Mouse (Mus musculus): ENCODE measurements around the gene Snrpd3. TPM values are rescaled to one million over a fixed set of nuclear protein-coding genes. Genes with fewer than 3 reads are reported as not detected.
"Not testable (repeated sequence)": the region's sequence is repeated elsewhere in the genome, so short reads cannot be mapped to it uniquely, and the experiment has no call there.

Gene Snrpd3
- polyA plus RNA-seq, 1 experiment from 2014 or later, result 96.6 TPM

DNA sequence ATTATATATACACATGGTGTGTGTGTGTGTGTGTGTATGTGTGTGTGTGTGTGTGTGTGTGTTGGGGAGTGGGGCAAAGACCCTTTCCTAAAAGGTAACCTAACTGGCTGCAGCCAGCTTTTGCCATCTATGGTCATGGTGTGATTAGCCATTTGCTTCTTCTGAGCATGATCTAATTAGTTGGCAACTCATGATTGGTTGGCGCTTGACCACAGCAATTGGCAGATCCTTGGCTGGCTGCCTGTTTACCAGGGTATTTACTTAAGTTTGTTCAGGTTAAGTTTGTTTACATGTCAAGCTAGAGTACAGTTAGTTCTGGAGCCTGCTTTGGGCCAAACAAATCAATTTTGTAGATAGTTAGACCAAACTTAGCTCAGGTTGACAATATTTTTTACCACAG, 15.7 kb upstream of the Snrpd3 start:
- no peak overlapping the region for H3K27ac ChIP-seq (replicated peaks)
- no peak overlapping the region for H3K4me2 ChIP-seq
- H3K9ac ChIP-seq, result no peak overlapping the region
- peaks cover 2% of the 10 kb centered on the region; the same call in 1 of the 2 replicates for H3K9me3 ChIP-seq
- H3K27me3 ChIP-seq (replicated peaks), result no peaks in the 10 kb centered on the region
- no peak for ATAC-seq (ENCODE audit: extremely low read depth, insufficient number of reproducible peaks, low FRiP score, low TSS enrichment)
- H3K36me3 ChIP-seq, result peaks cover 23% of the 10 kb centered on the region
- 92% methylated on average over 1 of the region's 1 CpGs for WGBS
- H3K4me3 ChIP-seq, result no peak overlapping the region
- peaks cover 10% of the 10 kb centered on the region for H3K4me1 ChIP-seq

DNA sequence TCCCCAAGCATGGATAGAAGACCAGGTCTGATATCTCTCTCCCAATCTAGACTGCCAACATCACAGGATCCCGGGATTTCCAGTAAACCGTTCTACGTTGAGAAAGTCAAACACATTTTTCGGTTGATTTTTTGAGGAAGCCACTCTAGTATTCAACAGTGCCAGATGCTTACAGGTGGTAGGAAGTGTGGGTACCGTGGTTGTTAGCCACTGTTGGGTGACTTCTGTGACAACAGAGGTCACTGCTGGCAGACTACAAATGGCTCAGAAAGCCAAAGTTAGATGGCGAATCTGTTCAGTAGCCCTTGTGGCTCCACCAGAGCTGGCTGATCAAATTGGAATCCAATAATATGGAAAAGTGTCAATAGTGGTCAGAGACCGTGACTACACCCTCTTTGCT, 13.7 kb upstream of the Snrpd3 start:
- no peak overlapping the region for H3K4me3 ChIP-seq
- no peak for ATAC-seq (ENCODE audit: extremely low read depth, insufficient number of reproducible peaks, low FRiP score, low TSS enrichment)

DNA sequence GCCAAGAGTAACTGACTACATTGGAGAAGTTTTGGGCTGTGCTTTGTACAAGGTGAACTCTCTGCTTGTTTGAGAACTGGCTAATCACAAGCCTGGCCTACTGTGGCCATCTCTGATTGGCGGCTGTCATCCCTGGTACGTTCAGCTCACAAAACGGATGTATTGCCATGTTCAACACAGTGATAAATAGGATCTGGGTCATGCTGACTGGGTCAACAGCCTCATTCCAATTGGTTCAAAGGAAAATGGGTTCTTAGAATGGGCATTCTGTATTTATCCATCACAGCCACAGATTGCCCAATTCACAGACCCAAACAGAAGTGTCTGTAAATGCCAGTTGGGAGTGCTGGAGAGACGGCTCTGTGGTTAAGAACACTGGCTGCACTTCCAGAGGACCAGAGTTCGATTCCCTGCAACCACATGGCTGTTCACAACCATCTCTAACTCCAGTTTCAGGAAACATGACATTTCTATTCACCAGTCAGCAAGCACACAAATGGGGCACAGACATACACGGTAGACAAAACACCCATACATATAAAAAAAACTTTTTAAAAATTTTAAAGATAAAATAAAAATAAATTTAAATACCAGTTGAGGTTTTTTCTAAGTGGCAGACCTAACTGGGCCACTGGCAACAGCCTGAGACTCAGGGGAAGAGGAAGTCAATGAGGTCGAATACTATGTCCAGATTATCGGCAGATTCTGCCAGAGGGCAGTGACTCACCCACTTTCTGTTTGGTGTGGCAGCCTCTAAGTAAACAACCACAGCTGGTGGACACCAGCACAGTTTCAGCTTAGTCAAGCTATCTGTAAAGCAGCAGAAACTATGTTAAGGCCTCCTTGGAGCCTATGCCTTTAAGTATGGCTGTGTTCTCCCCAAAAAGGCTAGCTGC, 12.9 kb upstream of the Snrpd3 start:
- no peak for ATAC-seq (ENCODE audit: extremely low read depth, insufficient number of reproducible peaks, low FRiP score, low TSS enrichment)
- Histone ChIP-seq H3K9ac (no peak overlapping the region), H3K27me3 (replicated peaks) (no peaks in the 10 kb centered on the region), H3K4me2 (no peak overlapping the region), H3K4me3 (no peak overlapping the region), H3K36me3 (peaks cover 51% of the 10 kb centered on the region), H3K27ac (replicated peaks) (no peak overlapping the region), H3K9me3 (peaks cover 2% of the 10 kb centered on the region; the same call in 1 of the 2 replicates), H3K4me1 (peaks cover 10% of the 10 kb centered on the region)
- WGBS, result 81% methylated on average over 8 of the region's 8 CpGs

More for the DNA sequence above, 13.7 kb upstream of the Snrpd3 start:
- Histone ChIP-seq H3K4me1 (peaks cover 10% of the 10 kb centered on the region), H3K27ac (replicated peaks) (no peak overlapping the region), H3K4me2 (no peak overlapping the region), H3K27me3 (replicated peaks) (no peaks in the 10 kb centered on the region), H3K36me3 (peaks cover 43% of the 10 kb centered on the region), H3K9me3 (peaks cover 2% of the 10 kb centered on the region; the same call in 1 of the 2 replicates), H3K9ac (no peak overlapping the region)
- WGBS, result 89% methylated on average over 7 of the region's 7 CpGs

DNA sequence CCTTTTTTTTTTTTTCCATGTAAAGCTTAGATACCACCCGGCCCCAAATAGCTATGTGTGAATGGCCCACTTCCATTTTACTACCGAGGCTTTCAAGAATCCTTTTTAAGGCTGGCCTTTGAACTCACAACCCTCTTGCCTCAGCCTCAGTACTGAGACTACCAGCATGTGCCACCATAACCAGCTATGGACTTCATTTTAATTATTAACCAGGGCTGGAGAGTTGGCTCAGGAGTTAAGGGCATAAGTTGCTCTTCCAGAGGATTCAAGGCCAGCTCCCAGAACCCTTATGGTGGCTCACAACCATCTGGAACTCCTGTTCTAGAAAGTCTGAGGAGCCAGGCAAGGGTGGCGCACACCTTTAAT, 12.2 kb upstream of the Snrpd3 start:
- Histone ChIP-seq H3K9me3 (peaks cover 2% of the 10 kb centered on the region; the same call in 1 of the 2 replicates), H3K27me3 (replicated peaks) (no peaks in the 10 kb centered on the region), H3K4me1 (peaks cover 6% of the 10 kb centered on the region), H3K4me2 (no peak overlapping the region), H3K4me3 (no peak overlapping the region), H3K27ac (replicated peaks) (no peak overlapping the region), H3K36me3 (peaks cover 57% of the 10 kb centered on the region), H3K9ac (no peak overlapping the region)
- WGBS, result 70% methylated on average over 3 of the region's 3 CpGs
- ATAC-seq (ENCODE audit: extremely low read depth, insufficient number of reproducible peaks, low FRiP score, low TSS enrichment), result no peak

DNA sequence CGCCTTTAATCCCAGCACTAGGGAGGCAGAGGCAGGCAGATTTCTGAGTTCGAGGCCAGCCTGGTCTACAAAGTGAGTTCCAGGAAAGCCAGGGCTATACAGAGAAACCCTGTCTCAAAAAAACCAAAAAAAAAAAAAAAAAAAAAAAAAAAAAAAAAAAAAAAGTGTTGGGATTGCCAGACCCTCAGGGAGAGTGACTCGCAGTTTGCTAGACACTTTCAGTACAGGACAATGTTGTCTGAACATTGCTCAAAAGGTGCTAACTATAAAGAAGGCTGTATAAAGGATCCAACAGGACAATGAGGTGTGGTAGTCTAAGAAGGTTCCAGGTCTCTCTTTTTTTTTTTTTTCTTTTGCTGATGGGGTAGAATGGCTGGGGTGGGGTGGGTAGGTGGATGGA, 11.4 kb upstream of the Snrpd3 start:
- H3K4me3 ChIP-seq; H3K9me3 ChIP-seq; H3K4me2 ChIP-seq; ATAC-seq (ENCODE audit: extremely low read depth, insufficient number of reproducible peaks, low FRiP score, low TSS enrichment); H3K27ac ChIP-seq (replicated peaks); H3K4me1 ChIP-seq; H3K27me3 ChIP-seq (replicated peaks); H3K9ac ChIP-seq: not testable (repeated sequence)
- 93% methylated on average over 3 of the region's 3 CpGs for WGBS
- H3K36me3 ChIP-seq, result peaks cover 65% of the 10 kb centered on the region

DNA sequence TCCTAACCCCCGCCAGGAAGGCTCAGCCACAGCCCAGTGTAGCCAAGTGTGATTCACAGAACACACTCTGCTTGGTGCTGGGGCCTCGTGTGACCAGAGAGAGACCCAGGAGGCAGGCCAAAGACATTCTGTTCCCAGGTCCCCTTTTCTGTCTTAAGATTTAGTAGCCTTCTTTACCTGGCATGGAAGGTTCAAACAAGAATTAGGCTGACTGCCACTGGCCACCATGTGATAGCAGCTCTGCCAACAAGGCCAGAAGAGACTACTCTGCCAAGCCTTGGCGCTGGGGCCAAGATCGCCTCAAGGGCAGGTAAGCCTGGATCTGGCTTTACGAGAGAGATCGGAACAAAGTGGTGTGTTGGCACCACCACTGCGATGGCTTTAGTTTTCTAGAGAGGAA, 6.9 kb upstream of the Snrpd3 start:
- no peak overlapping the region for H3K4me2 ChIP-seq
- peaks cover 63% of the 10 kb centered on the region for H3K36me3 ChIP-seq
- peaks cover 21% of the 10 kb centered on the region for H3K4me1 ChIP-seq
- ATAC-seq (ENCODE audit: extremely low read depth, insufficient number of reproducible peaks, low FRiP score, low TSS enrichment), result no peak
- no peak overlapping the region for H3K27ac ChIP-seq (replicated peaks)
- H3K4me3 ChIP-seq, result no peak overlapping the region
- no peak overlapping the region for H3K9ac ChIP-seq
- H3K27me3 ChIP-seq (replicated peaks), result no peaks in the 10 kb centered on the region
- H3K9me3 ChIP-seq, result no peaks in the 10 kb centered on the region
- WGBS, result 85% methylated on average over 7 of the region's 7 CpGs

DNA sequence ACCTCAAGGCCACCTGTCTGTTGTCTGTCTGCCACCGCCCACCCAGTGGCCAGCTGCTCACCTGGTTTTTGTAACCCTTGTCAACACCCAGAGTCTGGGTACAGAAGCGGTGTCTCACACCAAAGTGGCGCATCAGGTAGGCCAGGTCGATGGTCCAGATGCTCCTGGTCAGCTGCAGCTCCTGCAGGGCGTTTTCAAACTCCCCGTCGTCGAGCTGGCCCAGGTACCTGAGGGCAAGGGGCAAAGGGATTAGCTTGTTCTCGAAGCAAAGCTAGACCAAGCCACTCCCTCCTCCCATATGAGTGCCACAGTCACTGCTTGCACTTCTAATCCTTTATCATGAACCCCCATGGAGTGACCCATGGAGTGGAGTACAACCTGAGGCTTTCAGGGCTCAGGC, 6.3 kb upstream of the Snrpd3 start:
- Histone ChIP-seq H3K9ac (no peak overlapping the region), H3K9me3 (no peaks in the 10 kb centered on the region), H3K27me3 (replicated peaks) (no peaks in the 10 kb centered on the region), H3K4me3 (no peak overlapping the region), H3K27ac (replicated peaks) (no peak overlapping the region), H3K36me3 (peaks cover 62% of the 10 kb centered on the region), H3K4me1 (peaks cover 27% of the 10 kb centered on the region), H3K4me2 (no peak overlapping the region)
- ATAC-seq (ENCODE audit: extremely low read depth, insufficient number of reproducible peaks, low FRiP score, low TSS enrichment), result no peak
- 78% methylated on average over 9 of the region's 9 CpGs for WGBS

DNA sequence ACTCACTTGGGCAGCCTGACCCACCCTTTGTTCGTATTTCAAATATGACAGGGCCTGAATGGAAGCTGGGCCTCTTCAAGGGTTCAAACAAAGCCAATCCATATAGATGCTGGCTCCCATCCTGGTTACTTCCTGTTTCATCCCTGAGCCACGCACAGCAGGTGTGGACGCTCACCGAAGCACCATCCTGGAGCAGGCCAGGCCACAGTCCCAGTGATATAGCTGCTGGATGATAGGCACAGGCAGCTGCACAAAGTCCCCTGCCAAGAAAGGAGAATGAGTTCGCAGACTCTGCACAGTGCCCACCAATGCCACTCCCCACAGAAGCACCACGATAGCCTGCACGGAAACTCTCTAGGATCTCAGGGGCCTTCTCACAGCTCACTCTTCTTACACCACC, 5.5 kb upstream of the Snrpd3 start:
- no peak for ATAC-seq (ENCODE audit: extremely low read depth, insufficient number of reproducible peaks, low FRiP score, low TSS enrichment)
- Histone ChIP-seq H3K27me3 (replicated peaks) (no peaks in the 10 kb centered on the region), H3K4me3 (no peak overlapping the region), H3K9me3 (no peaks in the 10 kb centered on the region), H3K9ac (no peak overlapping the region), H3K36me3 (peaks cover 54% of the 10 kb centered on the region), H3K4me2 (no peak overlapping the region), H3K4me1 (peaks cover 33% of the 10 kb centered on the region), H3K27ac (replicated peaks) (no peak overlapping the region)
- 94% methylated on average over 7 of the region's 7 CpGs for WGBS

DNA sequence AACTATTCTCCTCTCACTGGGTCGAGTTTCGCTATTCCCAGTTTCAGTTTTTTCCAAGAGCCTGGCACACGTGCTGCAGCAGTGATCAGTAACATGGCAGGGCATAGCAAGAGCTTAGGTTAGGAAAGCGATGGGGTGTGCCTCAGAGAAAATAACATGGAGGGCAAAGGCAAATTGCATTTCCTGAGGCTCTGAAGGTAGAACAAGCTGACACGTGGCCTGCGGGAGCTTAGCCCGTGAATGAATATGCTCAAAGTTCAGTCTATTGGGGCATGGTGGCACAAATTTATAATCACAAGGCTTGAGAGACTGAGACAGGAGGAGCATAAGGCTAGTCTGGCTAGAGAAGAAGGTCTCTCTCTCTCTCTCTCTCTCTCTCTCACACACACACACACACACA, 4.6 kb upstream of the Snrpd3 start:
- Histone ChIP-seq H3K9me3 (no peaks in the 10 kb centered on the region), H3K27ac (replicated peaks) (no peak overlapping the region), H3K36me3 (peaks cover 45% of the 10 kb centered on the region), H3K4me1 (peaks cover 33% of the 10 kb centered on the region), H3K4me3 (no peak overlapping the region), H3K9ac (no peak overlapping the region), H3K27me3 (replicated peaks) (no peaks in the 10 kb centered on the region), H3K4me2 (no peak overlapping the region)
- ATAC-seq (ENCODE audit: extremely low read depth, insufficient number of reproducible peaks, low FRiP score, low TSS enrichment), result no peak
- 90% methylated on average over 7 of the region's 7 CpGs for WGBS

DNA sequence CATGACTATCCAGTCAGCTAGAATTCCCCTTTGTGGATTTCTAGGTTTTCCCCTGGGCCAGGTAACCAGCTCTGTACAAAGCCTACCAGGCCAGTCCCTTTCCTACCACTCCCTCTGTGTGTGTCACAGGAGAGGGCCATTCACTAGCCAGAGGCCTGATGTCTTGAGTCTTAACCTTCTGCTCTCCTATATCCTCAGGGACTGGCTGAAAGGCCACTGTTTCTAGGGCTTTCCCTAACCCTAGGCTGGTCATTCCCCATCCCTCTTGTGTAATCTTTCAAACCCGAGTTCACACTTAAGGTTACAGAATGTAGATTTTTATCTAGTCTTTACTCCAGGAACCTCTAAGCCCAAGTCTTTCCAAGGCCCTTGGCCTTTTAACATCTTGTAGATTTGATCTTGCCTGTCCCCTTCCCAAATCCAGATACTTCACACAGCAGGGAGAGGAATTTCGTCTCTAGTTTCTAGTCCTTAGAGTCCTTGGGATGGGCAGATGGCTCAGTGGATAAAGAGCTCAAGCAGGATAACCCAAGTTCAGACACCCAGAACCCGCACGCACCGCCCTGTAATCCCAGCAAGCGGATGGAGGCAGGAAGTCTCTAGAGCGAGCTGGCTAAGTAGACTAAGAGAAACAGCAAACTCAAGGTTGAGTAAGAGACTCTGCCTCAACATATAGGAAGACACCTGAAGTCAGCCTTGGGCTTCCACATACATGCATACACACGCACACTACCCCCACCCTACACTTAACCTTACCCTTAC, 3.9 kb upstream of the Snrpd3 start:
- Histone ChIP-seq H3K27ac (replicated peaks) (no peak overlapping the region), H3K4me3 (no peak overlapping the region; the same call in 1 of the 2 replicates), H3K36me3 (peaks cover 38% of the 10 kb centered on the region), H3K4me1 (peaks cover 35% of the 10 kb centered on the region), H3K27me3 (replicated peaks) (no peaks in the 10 kb centered on the region), H3K9me3 (no peaks in the 10 kb centered on the region), H3K4me2 (peak overlapping the region; percentile 93), H3K9ac (0 out of 2 replicates have a peak overlapping the region, but pooled peaks have one; percentile 45)
- ATAC-seq (ENCODE audit: extremely low read depth, insufficient number of reproducible peaks, low FRiP score, low TSS enrichment), result no peak
- 87% methylated on average over 8 of the region's 8 CpGs for WGBS

DNA sequence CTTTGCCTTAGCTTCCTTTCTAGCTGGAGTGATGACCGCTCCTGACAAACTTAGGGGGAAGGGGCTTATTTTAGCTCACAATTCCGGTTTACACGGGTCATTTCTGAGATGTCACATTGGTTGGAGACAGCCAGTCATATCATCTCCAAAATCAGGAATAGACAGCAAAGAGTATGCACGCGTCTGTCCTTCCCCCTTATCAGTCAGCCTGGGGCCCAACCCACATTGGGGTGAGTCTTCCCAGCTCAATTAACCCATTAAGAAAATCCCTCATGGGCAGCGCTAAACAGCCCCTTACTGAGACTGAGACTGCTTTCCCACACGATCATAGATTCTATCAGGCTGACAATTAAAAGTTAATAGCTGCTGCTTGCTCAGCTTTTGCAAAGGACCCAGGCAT, 3.0 kb upstream of the Snrpd3 start:
- Histone ChIP-seq H3K4me2 (peak overlapping the region; percentile 93), H3K4me3 (peak overlapping the region; percentile 13; the same call in 1 of the 2 replicates), H3K27me3 (replicated peaks) (no peaks in the 10 kb centered on the region), H3K9ac (peak overlapping the region; percentile 45), H3K9me3 (no peaks in the 10 kb centered on the region), H3K27ac (replicated peaks) (no peak overlapping the region), H3K4me1 (peaks cover 43% of the 10 kb centered on the region), H3K36me3 (peaks cover 32% of the 10 kb centered on the region)
- no peak for ATAC-seq (ENCODE audit: extremely low read depth, insufficient number of reproducible peaks, low FRiP score, low TSS enrichment)
- whole genome bisulfite sequencing, result 50% methylated on average over 7 of the region's 7 CpGs

Data from heart, embryonic 13.5 days (tissue).